Mouse (Mus musculus) heart, postnatal 36 days (tissue): ENCODE measurements around the gene Pfdn4. TPM values are rescaled to one million over a fixed set of nuclear protein-coding genes. Genes with fewer than 3 reads are reported as not detected.
A peak's percentile ranks its signal among the peaks of the same experiment; 100 is the strongest.
"Not testable (repeated sequence)": the region's sequence is repeated elsewhere in the genome, so short reads cannot be mapped to it uniquely, and the experiment has no call there.

Source experiments
- DNase-seq, 2 experiments: peaks; one replicate each; pipeline ENCODE4 v3.0.0; 2021 to 2022
- intact Hi-C: fragments of 180-260 bp; cut with DNase I; formaldehyde crosslinking; loops from one replicate; pipeline ENCODE4 v1.15.1; 2025
- total RNA-seq, 2 experiments: library from RNA; stranded (reverse); gene quantifications; 2 replicates each; pipeline ENCODE4 v1.2.3; 2021

Pfdn4 gene
- total RNA-seq: 10 to 100 TPM; 11.1 to 12.4 TPM

- intact Hi-C loops: no loop called here
- DNase-seq: no peak
Measured at GRCm38 (mm10) chr2:170496154-170496930, at the start of gene Pfdn4. Gene Pfdn4 (plus strand): TSS chr2:170496428.

GRCm38 (mm10) chr2:170446843-170447383 is 49.3 kb upstream of the Pfdn4 start:
- no peak for DNase-seq
- intact Hi-C loops: loop anchor here (5.0 kb wide), 1 partner anchor 425 kb away; no protein-coding TSS in a partner anchor

- no peak for DNase-seq
- intact Hi-C loops: loop anchor here (5.0 kb wide), 1 partner anchor 425 kb away; no protein-coding TSS in a partner anchor
Measured at GRCm38 (mm10) chr2:170447651-170448050, 48.6 kb upstream of the Pfdn4 start.

GRCm38 (mm10) chr2:170450933-170451332 is 45.3 kb upstream of the Pfdn4 start:
- intact Hi-C loops: loop anchor here (1.0 kb wide), 1 partner anchor 57 kb away; no protein-coding TSS in a partner anchor
- peak; percentile 80 to 86 for DNase-seq

- intact Hi-C loops: not testable (repeated sequence)
Measured at GRCm38 (mm10) chr2:170453809-170454208, 42.4 kb upstream of the Pfdn4 start.

GRCm38 (mm10) chr2:170459183-170459582 is 37.0 kb upstream of the Pfdn4 start:
- intact Hi-C loops: no loop called here
- DNase-seq: no peak

More at GRCm38 (mm10) chr2:170453809-170454208, 42.4 kb upstream of the Pfdn4 start:
- DNase-seq: not testable (repeated sequence)

- DNase-seq: no peak
- intact Hi-C loops: no loop called here
Measured at GRCm38 (mm10) chr2:170459805-170460204, 36.4 kb upstream of the Pfdn4 start.

- DNase-seq: no peak
- intact Hi-C loops: no loop called here
Measured at GRCm38 (mm10) chr2:170461652-170462051, 34.6 kb upstream of the Pfdn4 start.

- no peak for DNase-seq
- intact Hi-C loops: no loop called here
Measured at GRCm38 (mm10) chr2:170464817-170465216, 31.4 kb upstream of the Pfdn4 start.

- intact Hi-C loops: no loop called here
- DNase-seq: no peak
Measured at GRCm38 (mm10) chr2:170468009-170468408, 28.2 kb upstream of the Pfdn4 start.

GRCm38 (mm10) chr2:170469616-170470308 is 26.5 kb upstream of the Pfdn4 start:
- intact Hi-C loops: no loop called here
- peak; percentile 21 to 23 for DNase-seq

- no peak for DNase-seq
- intact Hi-C loops: no loop called here
Measured at GRCm38 (mm10) chr2:170470591-170470990, 25.6 kb upstream of the Pfdn4 start.

GRCm38 (mm10) chr2:170474125-170474524 is 22.1 kb upstream of the Pfdn4 start:
- DNase-seq: no peak
- intact Hi-C loops: no loop called here

GRCm38 (mm10) chr2:170475164-170475563 is 21.1 kb upstream of the Pfdn4 start:
- intact Hi-C loops: no loop called here
- DNase-seq: no peak

GRCm38 (mm10) chr2:170476215-170476614 is 20.0 kb upstream of the Pfdn4 start:
- peak; percentile 16 to 45 for DNase-seq
- intact Hi-C loops: loop anchor here (2.0 kb wide), 1 partner anchor 31 kb away; no protein-coding TSS in a partner anchor

GRCm38 (mm10) chr2:170476643-170477042 is 19.6 kb upstream of the Pfdn4 start:
- intact Hi-C loops: loop anchor here (2.0 kb wide), 1 partner anchor 30 kb away; no protein-coding TSS in a partner anchor
- DNase-seq: no peak

- DNase-seq: no peak
- intact Hi-C loops: no loop called here
Measured at GRCm38 (mm10) chr2:170482019-170482540, 14.1 kb upstream of the Pfdn4 start.

- DNase-seq: no peak
- intact Hi-C loops: no loop called here
Measured at GRCm38 (mm10) chr2:170483914-170484313, 12.3 kb upstream of the Pfdn4 start.

GRCm38 (mm10) chr2:170487202-170487601 is 9.0 kb upstream of the Pfdn4 start:
- intact Hi-C loops: no loop called here

GRCm38 (mm10) chr2:170487890-170488502 is 8.2 kb upstream of the Pfdn4 start:
- no peak for DNase-seq
- intact Hi-C loops: loop anchor here (1.0 kb wide), 1 partner anchor 19 kb away; no protein-coding TSS in a partner anchor

More at GRCm38 (mm10) chr2:170487202-170487601, 9.0 kb upstream of the Pfdn4 start:
- DNase-seq: no peak
